13 mouse cellular contexts compared by ENCODE assay signal in genomic region chr11:117498137-117498511, GRCm38 (mm10). TPM values are rescaled to one million over a fixed set of nuclear protein-coding genes. Genes with fewer than 3 reads are reported as not detected.
A peak's percentile ranks its signal among the peaks of the same experiment; 100 is the strongest.
DNase-seq lines count a peak whose midpoint lies in the region; ATAC-seq and TF ChIP-seq lines count a peak whose summit lies in the region.
"Had no signal": no experiment of that assay in that cellular context is flagged by ENCODE, and none has a peak within 500 bp of the region (broad histone marks: within the 10 kb centered on the region; RNA-seq: fewer than 3 reads in every experiment).

No protein-coding gene starts in this region.

- H3K4me3 ChIP-seq in heart, embryonic 13.5 days, result no peak overlapping the region
- H3K4me3 ChIP-seq in embryonic facial prominence, embryonic 15.5 days (replicated peaks), result no peak overlapping the region
- no peak overlapping the region for H3K4me3 ChIP-seq in hindbrain, postnatal 0 days (ENCODE audit: low read length)
- no peak overlapping the region for H3K4me3 ChIP-seq in midbrain, embryonic 15.5 days

- H3K27ac ChIP-seq in heart, embryonic 13.5 days (replicated peaks), result 0 out of 2 replicates have a peak overlapping the region, but pooled peaks have one; percentile 61
- peak overlapping the region; percentile 70 for H3K27ac ChIP-seq in embryonic facial prominence, embryonic 15.5 days (replicated peaks)
- peak overlapping the region; percentile 74 for H3K27ac ChIP-seq in hindbrain, postnatal 0 days
- peak overlapping the region; percentile 92 for H3K27ac ChIP-seq in midbrain, embryonic 15.5 days
- H3K27ac ChIP-seq: macrophage had no signal

- TF ChIP-seq CTCF in hindbrain, postnatal 0 days (IDR thresholded peaks at IDR 0.05; ENCODE audit: low read depth), result no peak

- no peak for DNase-seq in heart, adult 18-20 months
- no peak for DNase-seq in hindbrain, postnatal 0 days (ENCODE audit: low spot score)
- DNase-seq in Muller cell, postnatal 12 days (ENCODE audit: inconsistent ontology term), result no peak
- no peak for DNase-seq in cerebellum, postnatal 10 days
- no peak for DNase-seq in embryo, embryonic 10 days (ENCODE audit: low spot score)
- DNase-seq: B cell, adult 2 months had no signal

- no peak overlapping the region for H3K9ac ChIP-seq in heart, embryonic 13.5 days
- H3K9ac ChIP-seq in embryonic facial prominence, embryonic 15.5 days, result no peak overlapping the region
- H3K9ac ChIP-seq in hindbrain, postnatal 0 days (replicated peaks; ENCODE audit: low read length), result no peak overlapping the region; the same call in 1 of the 2 replicates
- 0 out of 2 replicates have a peak overlapping the region, but pooled peaks have one; percentile 28 for H3K9ac ChIP-seq in midbrain, embryonic 15.5 days

- ATAC-seq in heart, embryonic 13.5 days (ENCODE audit: extremely low read depth, insufficient number of reproducible peaks, low FRiP score, low TSS enrichment), result no peak
- no peak; the same call in 1 of the 2 replicates for ATAC-seq in embryonic facial prominence, embryonic 15.5 days (ENCODE audit: insufficient number of reproducible peaks, low FRiP score, low TSS enrichment, low read depth)
- ATAC-seq in hindbrain, postnatal 0 days, result peak; percentile 46; the same call in 1 of the 2 replicates
- peak; percentile 47 for ATAC-seq in midbrain, embryonic 15.5 days (replicated peaks)
- ATAC-seq: Patski had no signal

- no peak overlapping the region for H3K4me2 ChIP-seq in heart, embryonic 13.5 days
- peak overlapping the region; percentile 19 for H3K4me2 ChIP-seq in embryonic facial prominence, embryonic 15.5 days (replicated peaks)
- H3K4me2 ChIP-seq in hindbrain, postnatal 0 days (ENCODE audit: low read depth, low read length), result peak overlapping the region; percentile 14; the same call in 1 of the 2 replicates
- peak overlapping the region; percentile 35 for H3K4me2 ChIP-seq in midbrain, embryonic 15.5 days

- peaks cover 12% of the 10 kb centered on the region; the same call in 1 of the 2 replicates for H3K4me1 ChIP-seq in heart, embryonic 13.5 days
- peaks cover 21% of the 10 kb centered on the region for H3K4me1 ChIP-seq in embryonic facial prominence, embryonic 15.5 days
- H3K4me1 ChIP-seq in hindbrain, postnatal 0 days (ENCODE audit: insufficient read depth, low read length), result peaks cover 11% of the 10 kb centered on the region
- H3K4me1 ChIP-seq in midbrain, embryonic 15.5 days, result peaks cover 53% of the 10 kb centered on the region

- H3K36me3 ChIP-seq in heart, embryonic 13.5 days, result no peaks in the 10 kb centered on the region
- no peaks in the 10 kb centered on the region for H3K36me3 ChIP-seq in embryonic facial prominence, embryonic 15.5 days
- no peaks in the 10 kb centered on the region for H3K36me3 ChIP-seq in hindbrain, postnatal 0 days (ENCODE audit: insufficient read depth, low read length)
- no peaks in the 10 kb centered on the region for H3K36me3 ChIP-seq in midbrain, embryonic 15.5 days (replicated peaks)

- peaks cover 27% of the 10 kb centered on the region for H3K27me3 ChIP-seq in heart, embryonic 13.5 days (replicated peaks)
- H3K27me3 ChIP-seq in embryonic facial prominence, embryonic 15.5 days, result peaks cover 6% of the 10 kb centered on the region; the same call in 1 of the 2 replicates
- no peaks in the 10 kb centered on the region for H3K27me3 ChIP-seq in hindbrain, postnatal 0 days (ENCODE audit: insufficient read depth, low read length)
- no peaks in the 10 kb centered on the region for H3K27me3 ChIP-seq in midbrain, embryonic 15.5 days (replicated peaks)
- H3K27me3 ChIP-seq: Patski had no signal

- peaks cover 6% of the 10 kb centered on the region; the same call in 1 of the 2 replicates for H3K9me3 ChIP-seq in heart, embryonic 13.5 days
- H3K9me3 ChIP-seq in embryonic facial prominence, embryonic 15.5 days (replicated peaks), result no peaks in the 10 kb centered on the region
- no peaks in the 10 kb centered on the region for H3K9me3 ChIP-seq in hindbrain, postnatal 0 days (ENCODE audit: low read length)
- H3K9me3 ChIP-seq in midbrain, embryonic 15.5 days, result no peaks in the 10 kb centered on the region

- 68% methylated on average over 1 of the region's 1 CpGs for WGBS in heart, embryonic 13.5 days
- WGBS in embryonic facial prominence, embryonic 15.5 days, result 48% methylated on average over 1 of the region's 1 CpGs
- WGBS in hindbrain, postnatal 0 days, result 43% methylated on average over 1 of the region's 1 CpGs
- 23% methylated on average over 1 of the region's 1 CpGs for WGBS in midbrain, embryonic 15.5 days

RNA-seq across cellular contexts. Expression of gene Gm11733, which starts 14.0 kb away (rescaled TPM):
- polyA plus RNA-seq in heart, embryonic 13.5 days (2015; fragmentation: Nextera tagmentation; extraction: Ambion mirVana), result not detected in 2 replicates
- not detected for total RNA-seq in heart, adult 18-20 months (2021)
- polyA plus RNA-seq in embryonic facial prominence, embryonic 15.5 days (2015; fragmentation: Nextera tagmentation; extraction: Ambion mirVana), result 0.12 TPM in 1 of 2 replicates, not detected in the other
- total RNA-seq in hindbrain, postnatal 0 days (2014; rRNA removed), result 0.10 TPM in 1 of 2 replicates, not detected in the other
- 0.13 TPM in 1 of 2 replicates, not detected in the other for polyA plus RNA-seq in hindbrain, postnatal 0 days (2015; fragmentation: Nextera tagmentation; extraction: Ambion mirVana)
- not detected in 2 replicates for polyA plus RNA-seq in midbrain, embryonic 15.5 days (2015; fragmentation: Nextera tagmentation; extraction: Ambion mirVana)
- total RNA-seq: gastrocnemius, postnatal 10 days; heart, postnatal 4 days had no signal
- polyA plus RNA-seq: macrophage had no signal

Comparison
In these comparisons a context has a peak if more than half of its experiments do, and no peak if none do; other contexts are left out.
1. ATAC-seq: peak in hindbrain, postnatal 0 days (single experiment) and midbrain, embryonic 15.5 days (single experiment); none in heart, embryonic 13.5 days (single experiment) and embryonic facial prominence, embryonic 15.5 days (single experiment).
2. Peak in every context shown above with its lines, with median percentiles within 50 percentile points of each other: H3K27ac ChIP-seq.